Mouse (Mus musculus) lung, adult 2 months (tissue): Measurements from ENCODE around the gene Gcn1l1. TPM values are rescaled to one million over a fixed set of nuclear protein-coding genes. Genes with fewer than 3 reads are reported as not detected.

Experiments used
- DNase-seq: peaks from one replicate; pipeline ENCODE4 v3.0.0; 2022
- H3K4me1 ChIP-seq: fragments of 200-500 bp; 2 replicates; pipeline ENCODE4 v1.6.1; 2011; ENCODE audit warnings: low read length; ENCODE audit not compliant: control insufficient read depth, insufficient read depth
- H3K4me3 ChIP-seq: fragments of 200-500 bp; replicated peaks from 2 replicates; pipeline ENCODE3; 2011; ENCODE audit warnings: low read depth, mild to moderate bottlenecking, control low read depth, low read length; ENCODE audit errors: extremely low read depth
- CTCF ChIP-seq: fragments of 200-500 bp; IDR thresholded peaks from 2 replicates; pipeline ENCODE4 v1.5.1; 2011; ENCODE audit warnings: mild to moderate bottlenecking, low read length, control low read depth; ENCODE audit not compliant: insufficient read depth
- POLR2A ChIP-seq: fragments of 200-500 bp; IDR thresholded peaks from 2 replicates; pipeline ENCODE4 v1.6.1; 2011; ENCODE audit warnings: low read depth, mild to moderate bottlenecking, control low read depth, low read length, borderline replicate concordance; ENCODE audit errors: extremely low read depth
- WGBS: fragments of 180-500 bp; shearing (Covaris S2); methylation state at CpG from one replicate; pipeline ENCODE4 v1.1.7; 2018; 5-methylcytosine and 5-hydroxymethylcytosine counted together
- polyA plus RNA-seq: library from polyadenylated mRNA; depleted of rRNA; stranded (reverse); fragments of >200 nt; gene quantifications from 2 replicates; pipeline ENCODE4 v1.2.3, GENCODE M21; 2012

Gcn1l1 gene
- polyA plus RNA-seq, 1 experiment: 52.8 TPM

DNA sequence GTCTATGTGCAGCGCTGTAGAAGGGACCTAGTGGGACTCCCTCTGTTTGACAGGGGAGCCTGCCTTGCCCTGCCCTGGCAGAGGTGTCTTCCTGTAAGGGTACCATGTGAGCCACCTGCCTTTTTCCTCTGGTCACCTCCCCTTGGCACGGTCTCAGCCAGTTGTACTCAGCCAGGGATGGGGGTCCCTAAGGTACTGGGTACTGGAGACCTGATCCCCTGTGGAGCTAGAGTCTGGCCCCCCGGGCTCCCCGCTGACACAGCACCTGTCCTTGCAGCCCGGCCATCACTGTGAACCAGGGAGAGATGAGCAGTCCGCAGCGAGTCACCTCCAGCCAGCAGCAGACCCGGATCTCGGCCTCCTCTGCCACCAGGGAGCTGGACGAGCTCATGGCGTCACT lies 18.5 kb upstream of the Gcn1l1 start:
- 81% methylated on average over 11 of the region's 11 CpGs for WGBS
- TF ChIP-seq POLR2A: no peak
- H3K4me3 ChIP-seq: no peak overlapping the region
- H3K4me1 ChIP-seq: peaks cover 18% of the 10 kb centered on the region
- DNase-seq: no peak

DNA sequence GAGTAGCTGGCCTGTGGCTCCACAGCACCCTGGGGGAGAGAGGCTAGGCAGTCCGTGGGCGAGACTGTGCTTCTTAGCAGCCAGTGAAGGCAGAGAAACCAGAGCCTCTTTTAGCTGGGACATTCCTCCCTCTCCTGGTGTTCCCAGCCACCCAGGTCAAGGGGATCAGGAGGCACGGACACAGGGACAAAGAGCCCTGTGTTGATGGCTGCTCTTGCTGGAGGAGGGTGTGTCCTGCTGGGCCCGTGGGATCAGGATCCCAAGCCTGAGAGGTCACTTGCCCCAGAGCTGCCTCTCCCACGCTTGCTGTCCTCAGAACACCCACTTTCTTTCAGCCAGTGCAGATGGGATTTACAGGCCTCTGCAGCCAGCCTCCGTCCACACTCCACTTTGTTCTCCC lies 18.0 kb upstream of the Gcn1l1 start:
- WGBS: 71% methylated on average over 6 of the region's 6 CpGs
- no peak for DNase-seq
- Histone ChIP-seq H3K4me3 (no peak overlapping the region), H3K4me1 (peaks cover 17% of the 10 kb centered on the region)
- no peak for TF ChIP-seq POLR2A
- no peak for TF ChIP-seq CTCF

DNA sequence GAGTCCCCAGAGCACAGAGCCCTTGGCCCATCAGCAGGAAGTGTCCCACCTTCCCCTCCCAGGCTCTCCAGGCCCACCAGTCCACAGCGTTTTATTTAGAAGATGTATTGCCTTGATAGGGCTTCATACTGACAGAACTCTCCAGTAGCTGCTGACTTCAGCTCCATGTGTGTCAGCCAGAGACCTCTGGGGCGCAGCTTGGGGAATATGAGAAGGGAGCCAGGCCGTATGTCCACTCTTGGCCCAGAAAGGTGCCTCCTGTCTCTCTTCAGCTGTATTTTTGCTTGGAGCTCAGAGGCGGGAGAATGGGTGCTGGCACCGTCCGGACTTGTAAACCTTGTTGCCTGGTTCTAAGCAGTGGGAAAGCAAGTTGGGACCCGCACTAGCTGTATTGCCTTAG lies 17.6 kb upstream of the Gcn1l1 start:
- Histone ChIP-seq H3K4me1 (peaks cover 13% of the 10 kb centered on the region), H3K4me3 (no peak overlapping the region)
- 74% methylated on average over 7 of the region's 7 CpGs for WGBS
- no peak for TF ChIP-seq CTCF
- no peak for DNase-seq

DNA sequence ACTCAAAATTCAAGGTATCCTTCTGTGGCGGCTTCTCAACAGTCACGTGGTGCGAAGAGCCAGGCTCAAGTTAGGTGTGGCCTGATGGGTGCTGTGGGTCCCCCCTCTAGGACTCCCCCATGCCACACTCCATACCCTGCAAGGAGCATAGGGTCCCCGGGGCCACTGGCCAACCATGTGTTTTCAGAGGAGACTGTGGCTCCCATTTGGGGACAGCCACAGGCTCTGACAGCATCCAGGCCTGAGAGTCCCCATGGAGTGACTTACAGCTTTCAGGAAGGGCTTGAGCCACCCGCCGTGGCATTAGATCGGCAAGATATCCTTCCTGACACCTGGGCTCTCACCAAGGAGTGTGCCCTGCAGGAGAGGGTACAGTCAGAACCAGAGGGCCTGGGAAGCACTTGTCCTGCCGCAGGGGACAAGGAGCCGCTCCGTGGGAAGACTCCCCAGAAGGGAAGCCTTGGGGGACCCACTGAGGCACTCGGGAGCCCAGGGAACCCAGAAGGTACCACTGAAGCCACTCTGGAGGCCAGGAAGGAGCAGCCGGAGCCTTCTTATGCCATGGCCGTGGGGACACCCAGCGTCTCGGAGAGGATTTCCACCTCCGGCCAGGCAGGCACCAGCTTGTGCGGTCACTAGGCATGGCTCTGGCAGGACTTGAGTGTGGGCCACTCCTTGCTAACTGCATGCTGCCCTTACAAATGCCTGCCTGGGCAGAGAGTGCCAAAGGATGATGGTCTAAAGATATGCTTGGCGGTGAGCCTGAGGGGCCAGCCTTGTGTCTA lies 16.4 kb upstream of the Gcn1l1 start:
- DNase-seq: no peak
- Histone ChIP-seq H3K4me3 (no peak overlapping the region), H3K4me1 (peaks cover 3% of the 10 kb centered on the region; the same call in 1 of the 2 replicates)
- WGBS: 92% methylated on average over 18 of the region's 18 CpGs
- no peak for TF ChIP-seq CTCF
- no peak for TF ChIP-seq POLR2A

DNA sequence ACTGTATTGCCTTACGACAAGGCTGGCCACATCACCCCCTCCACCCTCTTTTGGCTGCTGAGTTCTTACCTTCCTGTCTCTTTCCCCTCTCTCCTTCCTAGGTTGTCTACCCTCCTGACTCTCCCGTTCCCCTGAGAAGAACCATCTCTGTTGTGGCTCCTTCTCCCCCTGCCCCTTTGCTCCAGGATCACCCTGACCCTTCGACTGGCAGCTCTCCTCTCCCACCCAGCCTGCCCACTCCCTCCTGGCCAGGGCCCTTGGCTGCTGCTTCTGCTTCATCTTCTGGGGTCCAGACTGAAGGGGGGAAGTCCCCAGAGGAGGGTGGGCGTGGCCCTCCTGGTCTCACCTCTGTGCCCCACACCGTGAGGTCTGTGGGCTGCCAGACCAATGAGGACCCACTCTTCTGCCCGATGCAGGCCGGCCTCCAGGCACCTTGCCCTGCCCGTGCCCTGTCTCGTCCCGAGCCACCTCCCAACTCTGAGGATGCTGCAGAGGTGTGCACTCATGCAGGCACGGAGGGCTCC lies 14.5 kb upstream of the Gcn1l1 start:
- no peak for TF ChIP-seq CTCF
- TF ChIP-seq POLR2A: no peak
- Histone ChIP-seq H3K4me3 (no peak overlapping the region), H3K4me1 (peaks cover 3% of the 10 kb centered on the region; the same call in 1 of the 2 replicates)
- 73% methylated on average over 11 of the region's 11 CpGs for WGBS
- no peak for DNase-seq

DNA sequence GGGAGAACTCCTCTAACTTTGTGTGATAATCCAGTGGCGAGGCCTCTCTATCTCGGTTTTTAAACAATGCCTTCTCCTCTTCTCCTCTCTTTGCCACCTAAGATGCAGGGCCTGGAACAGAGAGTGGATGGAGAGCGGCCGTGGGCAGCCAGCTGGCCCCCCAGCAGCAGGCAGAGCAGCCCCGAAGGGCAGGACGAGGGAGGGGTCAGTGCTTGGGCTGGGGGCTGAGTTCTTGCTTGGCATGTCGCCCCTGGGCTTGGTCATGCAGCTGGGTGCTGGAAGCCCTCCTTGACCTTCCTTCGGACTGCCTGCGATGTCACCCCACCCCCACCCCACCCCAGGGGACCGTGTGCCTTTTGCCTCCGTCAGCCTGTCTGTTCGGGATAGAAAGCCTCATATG lies 13.7 kb upstream of the Gcn1l1 start:
- no peak for TF ChIP-seq CTCF
- TF ChIP-seq POLR2A: no peak
- WGBS: 82% methylated on average over 12 of the region's 12 CpGs
- no peak overlapping the region for H3K4me3 ChIP-seq
- DNase-seq: no peak
- 0 out of 2 replicates have a peak, but pooled peaks cover 3% of the 10 kb centered on the region for H3K4me1 ChIP-seq

DNA sequence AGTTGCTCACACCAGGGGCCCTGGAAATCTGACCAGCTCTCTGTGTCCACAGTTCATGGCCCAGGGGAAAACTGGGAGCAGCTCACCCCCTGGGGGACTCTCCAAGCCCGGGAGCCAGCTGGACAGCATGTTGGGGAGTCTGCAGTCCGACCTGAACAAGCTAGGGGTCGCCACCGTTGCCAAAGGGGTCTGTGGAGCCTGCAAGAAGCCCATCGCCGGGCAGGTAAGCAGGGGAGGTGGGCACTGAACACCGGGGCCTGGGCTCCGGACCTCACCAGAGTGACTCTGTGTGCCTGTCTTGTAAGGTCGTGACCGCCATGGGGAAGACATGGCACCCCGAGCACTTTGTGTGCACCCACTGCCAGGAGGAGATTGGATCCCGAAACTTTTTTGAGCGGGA lies 13.3 kb upstream of the Gcn1l1 start:
- WGBS: 85% methylated on average over 13 of the region's 13 CpGs
- Histone ChIP-seq H3K4me3 (no peak overlapping the region), H3K4me1 (0 out of 2 replicates have a peak, but pooled peaks cover 2% of the 10 kb centered on the region)
- TF ChIP-seq CTCF: no peak
- TF ChIP-seq POLR2A: no peak
- DNase-seq: no peak

DNA sequence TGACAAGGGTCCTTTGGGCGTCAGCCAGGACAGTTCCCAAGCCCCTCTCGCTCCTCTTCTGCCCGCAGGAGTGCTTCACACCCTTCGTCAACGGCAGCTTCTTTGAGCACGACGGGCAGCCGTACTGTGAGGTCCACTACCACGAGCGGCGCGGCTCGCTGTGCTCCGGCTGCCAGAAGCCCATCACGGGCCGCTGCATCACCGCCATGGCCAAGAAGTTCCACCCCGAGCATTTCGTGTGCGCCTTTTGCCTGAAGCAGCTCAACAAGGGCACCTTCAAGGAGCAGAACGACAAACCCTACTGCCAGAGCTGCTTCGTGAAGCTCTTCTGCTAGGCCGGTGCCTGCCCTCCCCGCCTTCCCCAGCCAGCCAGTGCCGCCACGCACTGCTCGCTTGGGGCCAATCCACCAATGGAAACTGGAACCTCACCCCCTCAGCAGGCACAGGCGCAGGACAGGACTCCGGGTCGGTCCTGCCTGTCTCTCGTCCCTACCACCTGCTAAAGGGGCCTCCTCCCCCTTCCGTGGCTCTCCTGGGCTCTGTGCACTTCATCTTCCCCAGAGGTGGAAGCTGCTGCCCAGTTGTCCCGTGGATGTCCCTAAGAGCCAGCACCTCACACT lies 11.1 kb upstream of the Gcn1l1 start:
- no peaks in the 10 kb centered on the region for H3K4me1 ChIP-seq
- no peak for DNase-seq
- 88% methylated on average over 33 of the region's 33 CpGs for WGBS
- TF ChIP-seq CTCF (no peak), POLR2A (no peak)
- no peak overlapping the region for H3K4me3 ChIP-seq

DNA sequence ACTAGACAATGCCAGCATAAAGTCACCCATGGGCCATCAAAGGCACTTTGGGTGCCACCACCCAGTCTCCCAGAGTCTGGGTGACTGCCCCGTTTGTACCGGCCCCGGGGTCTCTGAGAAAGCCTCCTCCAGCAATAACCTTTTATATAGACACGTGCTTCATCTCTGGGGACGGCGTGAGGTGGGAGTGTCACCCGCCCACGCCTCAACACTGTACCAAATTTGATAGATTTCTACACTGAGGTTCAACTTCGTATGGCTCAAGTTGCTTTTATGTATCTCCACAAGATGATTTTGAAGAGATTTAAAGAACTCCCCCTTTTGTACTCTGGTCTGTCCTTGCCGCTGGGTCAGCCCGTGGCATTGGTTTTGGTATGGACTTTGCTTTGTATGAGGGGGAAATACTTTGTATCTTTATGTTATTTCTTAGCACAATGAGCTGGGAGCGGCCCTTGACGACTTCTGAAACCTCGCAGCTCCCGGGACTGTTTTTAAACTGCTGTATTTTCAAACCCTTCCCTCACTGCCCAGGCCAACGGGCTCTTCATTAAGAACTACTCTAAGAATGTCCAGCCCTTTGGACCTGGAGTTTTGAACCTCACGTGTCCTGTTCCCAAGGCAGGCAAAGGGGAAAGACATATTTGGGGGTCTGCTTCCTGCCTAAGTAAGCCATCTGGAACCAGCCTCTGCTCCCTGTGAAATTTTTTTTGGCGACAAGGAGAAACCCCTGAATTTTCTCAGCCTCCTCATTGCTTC lies 10.3 kb upstream of the Gcn1l1 start:
- Histone ChIP-seq H3K4me1 (no peaks in the 10 kb centered on the region), H3K4me3 (no peak overlapping the region)
- no peak for TF ChIP-seq CTCF
- TF ChIP-seq POLR2A: no peak
- 81% methylated on average over 18 of the region's 18 CpGs for WGBS
- DNase-seq: no peak

DNA sequence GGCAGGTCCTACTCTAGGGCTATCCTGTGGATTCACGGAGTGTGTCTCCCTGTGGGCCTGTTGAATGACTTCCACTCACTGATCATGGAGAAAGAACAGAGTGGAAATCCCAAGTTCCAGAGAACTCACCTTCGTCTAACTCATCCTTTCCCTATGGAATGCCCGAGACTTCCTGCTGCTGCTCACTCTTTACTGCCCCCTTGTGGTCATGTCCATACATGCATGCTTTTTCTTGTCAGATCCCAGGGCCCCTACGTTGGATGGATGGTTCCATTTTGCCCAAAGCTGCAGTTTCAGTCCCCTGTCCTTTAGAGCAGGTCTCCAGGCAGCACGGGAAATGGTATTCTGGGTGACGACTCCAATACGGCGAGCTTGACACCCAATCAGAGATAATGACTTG lies 8.8 kb upstream of the Gcn1l1 start:
- no peak for TF ChIP-seq POLR2A
- peak; percentile 74 for TF ChIP-seq CTCF
- DNase-seq: peak; percentile 69
- H3K4me3 ChIP-seq: no peak overlapping the region
- WGBS: 9% methylated on average over 8 of the region's 8 CpGs
- H3K4me1 ChIP-seq: no peaks in the 10 kb centered on the region
